Mouse (Mus musculus) cortical plate, adult 2 months (tissue): Measurements from ENCODE around the gene Bmt2.

Experiments
- CTCF ChIP-seq: fragments of 200-500 bp; IDR thresholded peaks from 2 replicates; pipeline ENCODE4 v1.5.1; 2011; ENCODE audit warnings: mild to moderate bottlenecking, control low read depth, low read length; ENCODE audit not compliant: insufficient read depth; ENCODE audit errors: extremely low read depth
- POLR2A ChIP-seq: fragments of 200-500 bp; IDR thresholded peaks from 2 replicates; pipeline ENCODE4 v1.6.1; 2011; ENCODE audit warnings: mild to moderate bottlenecking, low read length, control low read depth; ENCODE audit not compliant: insufficient read depth; ENCODE audit errors: extremely low read depth

DNA sequence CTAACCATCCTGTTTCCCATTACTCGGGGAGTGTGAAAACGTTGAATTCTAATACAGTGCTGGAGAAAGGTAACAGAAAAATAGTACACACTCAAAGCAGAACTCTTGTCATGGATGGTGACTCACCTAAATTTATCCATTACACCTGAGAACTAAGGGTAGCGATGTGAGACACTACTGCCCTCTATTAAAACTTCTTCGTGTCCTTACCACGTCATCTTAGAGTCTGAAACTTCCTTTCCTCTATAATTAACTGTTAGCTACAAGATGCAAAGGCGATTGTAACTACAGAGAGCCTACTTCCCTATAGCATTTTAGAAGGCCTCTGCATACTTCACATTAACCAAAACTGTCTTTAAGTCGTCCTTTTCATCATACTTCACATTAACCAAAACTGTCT lies 12.1 kb downstream of the Bmt2 start:
- TF ChIP-seq POLR2A (no peak), CTCF (no peak)
